Mouse (Mus musculus) thymus, postnatal 4 days (tissue): ENCODE results near the gene Ccser1.

Experiments
- DNase-seq: peaks from one replicate; pipeline ENCODE4 v3.0.0; 2021

The Ccser1 gene

GRCm38 (mm10) chr6:62067024-62067380 is 886.9 kb downstream of the Ccser1 start:
- no peak for DNase-seq

- DNase-seq, result no peak
These were observed 925.3 kb downstream of the Ccser1 start for GRCm38 (mm10) chr6:62105464-62105863.

GRCm38 (mm10) chr6:62132531-62132930 is 952.4 kb downstream of the Ccser1 start:
- no peak for DNase-seq

GRCm38 (mm10) chr6:62160320-62160719 is 980.2 kb downstream of the Ccser1 start:
- DNase-seq, result no peak

- no peak for DNase-seq
These were observed 982.5 kb downstream of the Ccser1 start for GRCm38 (mm10) chr6:62162596-62162995.

GRCm38 (mm10) chr6:62163826-62164225 is 983.7 kb downstream of the Ccser1 start:
- no peak for DNase-seq

GRCm38 (mm10) chr6:62196496-62197188 is 1016.5 kb downstream of the Ccser1 start:
- no peak for DNase-seq

GRCm38 (mm10) chr6:62198768-62199167 is 1018.6 kb downstream of the Ccser1 start:
- no peak for DNase-seq

- no peak for DNase-seq
These were observed 1024.9 kb downstream of the Ccser1 start for GRCm38 (mm10) chr6:62205013-62205412.

- DNase-seq, result no peak
These were observed 1041.7 kb downstream of the Ccser1 start for GRCm38 (mm10) chr6:62221856-62222255.

GRCm38 (mm10) chr6:62263899-62264298 is 1083.8 kb downstream of the Ccser1 start:
- no peak for DNase-seq

- no peak for DNase-seq
These were observed 1084.4 kb downstream of the Ccser1 start for GRCm38 (mm10) chr6:62264525-62264924.

- no peak for DNase-seq
These were observed 1101.1 kb downstream of the Ccser1 start for GRCm38 (mm10) chr6:62281256-62281655.

- DNase-seq, result no peak
These were observed 1121.6 kb downstream of the Ccser1 start for GRCm38 (mm10) chr6:62301576-62302312.

GRCm38 (mm10) chr6:62318627-62319026 is 1138.5 kb downstream of the Ccser1 start:
- no peak for DNase-seq

- DNase-seq, result no peak
These were observed 1160.2 kb downstream of the Ccser1 start for GRCm38 (mm10) chr6:62340319-62340718.

GRCm38 (mm10) chr6:62367802-62368201 is 1187.7 kb downstream of the Ccser1 start:
- DNase-seq, result no peak
